ENCODE assay signal across 23 mouse cellular contexts in the genomic region with DNA sequence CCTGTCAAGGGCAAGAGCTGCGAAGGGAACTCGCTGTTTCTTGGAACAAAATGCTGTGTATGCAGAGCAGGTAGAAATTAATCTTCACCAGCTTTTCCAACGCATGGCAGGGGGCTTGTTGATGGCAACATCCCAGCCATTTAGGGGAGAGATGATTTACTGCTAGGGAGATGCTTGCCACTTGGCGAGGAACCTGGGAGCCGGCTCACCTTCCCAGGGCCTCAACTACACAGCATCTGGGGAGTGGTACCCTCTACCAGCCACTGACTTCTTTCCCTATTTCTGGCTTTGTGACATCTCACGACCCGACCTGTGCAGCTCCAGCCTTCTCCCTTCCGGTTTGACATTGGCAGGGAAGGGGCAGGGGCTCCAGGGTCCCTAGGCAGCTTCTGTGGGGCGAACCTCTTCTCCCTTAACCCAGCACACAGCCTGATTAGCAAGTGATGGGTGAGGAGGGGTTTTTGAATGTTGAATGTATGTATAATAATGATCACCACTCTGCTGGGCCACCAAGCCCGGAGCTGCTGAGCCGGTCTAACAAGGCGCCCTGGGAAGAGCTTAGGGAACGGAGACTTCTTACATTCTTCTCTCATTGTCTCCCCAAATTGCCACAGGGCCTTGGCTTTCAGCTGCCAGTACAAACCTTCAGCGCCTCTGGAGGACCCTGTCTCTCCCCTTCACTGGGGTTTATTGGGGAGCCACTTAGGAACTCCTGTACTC. TPM values are rescaled to one million over a fixed set of nuclear protein-coding genes. Genes with fewer than 3 reads are reported as not detected.
DNase-seq lines count a peak whose midpoint lies in the region; ATAC-seq lines count a peak whose summit lies in the region.
"Had no signal": no experiment of that assay in that cellular context is flagged by ENCODE, and none has a peak within 500 bp of the region (broad histone marks: within the 10 kb centered on the region; RNA-seq: fewer than 3 reads in every experiment).

No protein-coding gene starts in this region.

- H3K4me2 ChIP-seq in heart, embryonic 13.5 days, result no peak overlapping the region

- no peaks in the 10 kb centered on the region for H3K36me3 ChIP-seq in heart, embryonic 13.5 days
- H3K36me3 ChIP-seq in limb, embryonic 10.5 days, result no peaks in the 10 kb centered on the region
- H3K36me3 ChIP-seq: liver, embryonic 13.5 days had no signal

- intact Hi-C loops in heart, postnatal 10 days (cut with DNase I), result loop anchor here (5.0 to 10.0 kb wide), 3 partner anchors 53 to 1140 kb away; a partner anchor contains a TSS

- peaks cover 99% of the 10 kb centered on the region for H3K27me3 ChIP-seq in heart, embryonic 13.5 days (replicated peaks)
- peaks cover 100% of the 10 kb centered on the region for H3K27me3 ChIP-seq in limb, embryonic 10.5 days (ENCODE audit: low read depth, poor library complexity, severe bottlenecking)

- H3K9ac ChIP-seq in heart, embryonic 13.5 days, result no peak overlapping the region
- H3K9ac ChIP-seq: liver, embryonic 13.5 days had no signal

- no peak for ATAC-seq in heart, embryonic 13.5 days (ENCODE audit: extremely low read depth, insufficient number of reproducible peaks, low FRiP score, low TSS enrichment)

- H3K9me3 ChIP-seq in heart, embryonic 13.5 days, result no peaks in the 10 kb centered on the region
- no peaks in the 10 kb centered on the region for H3K9me3 ChIP-seq in limb, embryonic 10.5 days (replicated peaks)
- H3K9me3 ChIP-seq: liver, embryonic 13.5 days had no signal

- 33% methylated on average over 14 of the region's 14 CpGs for WGBS in heart, embryonic 13.5 days
- 40% methylated on average over 14 of the region's 14 CpGs for WGBS in limb, embryonic 10.5 days

- DNase-seq in heart, postnatal 10 days, result no peak
- DNase-seq in retina, embryonic 14.5 days (ENCODE audit: low spot score), result peak; percentile 11
- DNase-seq in retina, postnatal 1 day, result no peak
- DNase-seq in limb, embryonic 10.5 days (ENCODE audit: low spot score), result peak; percentile 55
- no peak for DNase-seq in spleen, postnatal 36 days (ENCODE audit: low spot score in 2 of 2)
- no peak for DNase-seq in gastrocnemius, adult 18-20 months (ENCODE audit: low spot score)
- DNase-seq: adrenal gland, adult 2 months; cerebellum, adult 18-20 months; gastrocnemius, postnatal 14 days; heart, postnatal 14 days; kidney, adult 11 months; kidney, postnatal 25 days; liver, embryonic 13.5 days; thymus, postnatal 14 days had no signal

- peaks cover 22% of the 10 kb centered on the region for H3K4me1 ChIP-seq in heart, embryonic 13.5 days
- H3K4me1 ChIP-seq in limb, embryonic 10.5 days, result peaks cover 72% of the 10 kb centered on the region

- 0 out of 2 replicates have a peak overlapping the region, but pooled peaks have one; percentile 48 for H3K4me3 ChIP-seq in heart, embryonic 13.5 days
- H3K4me3 ChIP-seq in limb, embryonic 10.5 days, result peak overlapping the region; percentile 46
- H3K4me3 ChIP-seq: myocyte had no signal

- H3K27ac ChIP-seq in heart, embryonic 13.5 days (replicated peaks), result no peak overlapping the region
- H3K27ac ChIP-seq in limb, embryonic 10.5 days, result 0 out of 2 replicates have a peak overlapping the region, but pooled peaks have one; percentile 76
- H3K27ac ChIP-seq: liver, embryonic 13.5 days had no signal

RNA-seq across cellular contexts. Expression of a gene that starts 4.3 kb away (rescaled TPM):
- polyA plus RNA-seq in heart, embryonic 13.5 days (2015; fragmentation: Nextera tagmentation; extraction: Ambion mirVana), result not detected in 2 replicates
- total RNA-seq in heart, postnatal 10 days (2021), result not detected
- polyA plus RNA-seq in limb, embryonic 10.5 days (2016; fragmentation: Nextera tagmentation; extraction: Ambion mirVana), result 1.4 and 3.7 TPM in 2 replicates
- not detected for total RNA-seq in gastrocnemius, adult 18-20 months (2021)
- total RNA-seq: gastrocnemius, postnatal 14 days; heart, adult 8-10 months; heart, postnatal 14 days; layer of hippocampus, postnatal 14 days; left cerebral cortex, postnatal 36 days; megakaryocyte progenitor cell, adult 5-6 weeks had no signal
- polyA plus RNA-seq: adrenal gland, adult 2 months; cortical plate, adult 2 months; liver, embryonic 13.5 days; lung, embryonic 16.5 days; myocyte had no signal

RNA-seq across cellular contexts. Expression of a gene that starts 56.9 kb away (rescaled TPM):
- polyA plus RNA-seq in heart, embryonic 13.5 days (2015; fragmentation: Nextera tagmentation; extraction: Ambion mirVana), result not detected in 2 replicates
- total RNA-seq in heart, postnatal 10 days (2021), result not detected
- polyA plus RNA-seq in limb, embryonic 10.5 days (2016; fragmentation: Nextera tagmentation; extraction: Ambion mirVana), result 2.7 and 11.1 TPM in 2 replicates
- 1 to 10 TPM; 3.7 to 6.0 TPM for total RNA-seq in gastrocnemius, adult 18-20 months (2021)
- total RNA-seq: adrenal gland, adult 2 months; heart, adult 8-10 months; heart, postnatal 14 days; layer of hippocampus, postnatal 14 days; left cerebral cortex, postnatal 36 days; megakaryocyte progenitor cell, adult 5-6 weeks had no signal
- polyA plus RNA-seq: adrenal gland, adult 2 months; cortical plate, adult 2 months; liver, embryonic 13.5 days; lung, embryonic 16.5 days; stomach, embryonic 14.5 days had no signal

Comparison
In these comparisons a context has a peak if more than half of its experiments do, and no peak if none do; other contexts are left out.
1. DNase-seq: peak in retina, embryonic 14.5 days (single experiment) and limb, embryonic 10.5 days (single experiment); none in heart, postnatal 10 days (0 of 2), retina, postnatal 1 day (single experiment), spleen, postnatal 36 days (0 of 2) and gastrocnemius, adult 18-20 months (single experiment).
2. RNA of a gene that starts 56.9 kb away (total RNA-seq): 3.7 to 6.0 TPM in gastrocnemius, adult 18-20 months; not detected in heart, postnatal 10 days; every median in the first group is over 4 times any median in the second.